Mouse (Mus musculus) kidney, embryonic 14.5 days (tissue): ENCODE measurements around the gene Fry. TPM values are rescaled to one million over a fixed set of nuclear protein-coding genes. Genes with fewer than 3 reads are reported as not detected.

Experiments
- ATAC-seq: fragments of 200-750 bp; cut with Nextera tagmentation; 2 replicates; pipeline ENCODE4 v1.8.0; 2017; ENCODE audit warnings: moderate number of reproducible peaks, mild to moderate bottlenecking, moderate TSS enrichment, moderate library complexity; ENCODE audit not compliant: low FRiP score, low TSS enrichment
- H3K27ac ChIP-seq: fragments of 300-500 bp; sonication (generic); 2 replicates; pipeline ENCODE4 v1.5.1; 2014; ENCODE audit warnings: low read depth, mild to moderate bottlenecking, low read length, moderate library complexity, mixed read lengths
- H3K27me3 ChIP-seq: fragments of 300-500 bp; sonication (generic); 2 replicates; pipeline ENCODE4 v1.6.1; 2014; ENCODE audit warnings: mild to moderate bottlenecking, low read length; ENCODE audit not compliant: control insufficient read depth, insufficient read depth
- H3K36me3 ChIP-seq: fragments of 300-500 bp; sonication (generic); 2 replicates; pipeline ENCODE4 v1.6.1; 2014; ENCODE audit warnings: low read length, mixed read lengths; ENCODE audit not compliant: control insufficient read depth, insufficient read depth
- H3K4me1 ChIP-seq: fragments of 300-500 bp; sonication (generic); 2 replicates; pipeline ENCODE4 v1.6.1; 2014; ENCODE audit warnings: low read length, mixed read lengths; ENCODE audit not compliant: control insufficient read depth, insufficient read depth
- H3K4me2 ChIP-seq: fragments of 300-500 bp; sonication (generic); replicated peaks from 2 replicates; pipeline ENCODE4 v1.6.1; 2014; ENCODE audit warnings: low read depth, mild to moderate bottlenecking, low read length
- H3K4me3 ChIP-seq: fragments of 300-500 bp; sonication (generic); 2 replicates; pipeline ENCODE4 v1.5.1; 2014; ENCODE audit warnings: mild to moderate bottlenecking, low read length
- H3K9ac ChIP-seq: fragments of 300-500 bp; sonication (generic); 2 replicates; pipeline ENCODE4 v1.6.1; 2014; ENCODE audit warnings: low read depth, mild to moderate bottlenecking, low read length, moderate library complexity
- H3K9me3 ChIP-seq: fragments of 300-500 bp; sonication (generic); 2 replicates; pipeline ENCODE4 v1.6.1; 2016; ENCODE audit warnings: low read length; ENCODE audit not compliant: control insufficient read depth
- WGBS: fragments of 180-500 bp; shearing (Covaris S2); extraction: QIAGEN DNeasy Blood & Tissue Kit; methylation state at CpG from one replicate; pipeline ENCODE4 v1.1.7; 2014; 5-methylcytosine and 5-hydroxymethylcytosine counted together
- polyA plus RNA-seq: library from polyadenylated mRNA; unstranded; fragments of >200 nt; fragmentation: Nextera tagmentation; extraction: Ambion mirVana; gene quantifications from 2 replicates; pipeline ENCODE4 v1.2.1, GENCODE M21; 2014

The Fry gene
- polyA plus RNA-seq, 1 experiment from 2014 or later, result 8.0 TPM

DNA sequence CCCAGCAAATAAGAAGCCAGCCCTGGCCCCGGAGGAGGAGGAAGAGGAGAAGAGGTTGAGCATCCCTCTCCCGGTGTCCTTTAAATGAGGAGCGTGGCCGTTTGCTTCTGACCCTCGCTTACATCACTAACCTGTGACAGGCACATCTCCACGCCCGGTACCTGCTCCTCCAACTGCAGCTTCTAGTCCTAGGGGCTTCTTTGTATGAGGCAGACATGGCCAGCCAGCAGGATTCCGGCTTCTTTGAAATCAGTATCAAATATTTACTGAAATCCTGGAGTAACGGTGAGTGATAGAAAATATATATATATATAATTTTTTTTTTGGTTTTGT, 141.6 kb downstream of the Fry start:
- no peaks in the 10 kb centered on the region; the same call in none of the 2 replicates for H3K4me1 ChIP-seq
- WGBS, result 36% methylated on average over 9 of the region's 9 CpGs
- H3K4me2 ChIP-seq, result peak overlapping the region; percentile 86
- no peak for ATAC-seq
- no peaks in the 10 kb centered on the region for H3K27me3 ChIP-seq
- no peaks in the 10 kb centered on the region for H3K9me3 ChIP-seq
- no peaks in the 10 kb centered on the region for H3K36me3 ChIP-seq
- no peak overlapping the region for H3K27ac ChIP-seq
- H3K4me3 ChIP-seq, result peak overlapping the region; percentile 46
- peak overlapping the region; percentile 59 for H3K9ac ChIP-seq

DNA sequence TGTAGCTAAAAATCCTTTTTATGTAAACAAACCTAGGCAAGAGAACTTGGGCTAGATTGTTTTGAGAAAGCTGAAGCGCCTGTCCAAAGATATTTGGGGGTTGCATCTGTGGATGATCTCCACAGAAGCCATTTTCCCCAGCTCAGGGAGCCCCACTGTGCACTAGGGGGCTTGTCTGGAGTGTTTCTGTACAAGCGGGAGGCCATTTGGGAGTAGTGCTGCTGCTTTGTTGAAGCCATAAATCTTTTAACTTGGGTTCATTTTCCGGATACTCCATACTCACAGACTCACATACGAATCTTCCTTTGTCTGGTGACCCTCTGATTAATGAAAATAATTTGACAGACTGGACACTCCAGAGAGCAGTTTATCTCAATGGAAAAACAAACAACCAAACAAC, 142.9 kb downstream of the Fry start:
- Histone ChIP-seq H3K9ac (no peak overlapping the region), H3K4me1 (no peaks in the 10 kb centered on the region; the same call in none of the 2 replicates), H3K27me3 (no peaks in the 10 kb centered on the region), H3K36me3 (no peaks in the 10 kb centered on the region), H3K4me3 (no peak overlapping the region), H3K9me3 (no peaks in the 10 kb centered on the region), H3K4me2 (no peak overlapping the region), H3K27ac (no peak overlapping the region)
- WGBS, result 25% methylated on average over 4 of the region's 4 CpGs
- no peak for ATAC-seq

DNA sequence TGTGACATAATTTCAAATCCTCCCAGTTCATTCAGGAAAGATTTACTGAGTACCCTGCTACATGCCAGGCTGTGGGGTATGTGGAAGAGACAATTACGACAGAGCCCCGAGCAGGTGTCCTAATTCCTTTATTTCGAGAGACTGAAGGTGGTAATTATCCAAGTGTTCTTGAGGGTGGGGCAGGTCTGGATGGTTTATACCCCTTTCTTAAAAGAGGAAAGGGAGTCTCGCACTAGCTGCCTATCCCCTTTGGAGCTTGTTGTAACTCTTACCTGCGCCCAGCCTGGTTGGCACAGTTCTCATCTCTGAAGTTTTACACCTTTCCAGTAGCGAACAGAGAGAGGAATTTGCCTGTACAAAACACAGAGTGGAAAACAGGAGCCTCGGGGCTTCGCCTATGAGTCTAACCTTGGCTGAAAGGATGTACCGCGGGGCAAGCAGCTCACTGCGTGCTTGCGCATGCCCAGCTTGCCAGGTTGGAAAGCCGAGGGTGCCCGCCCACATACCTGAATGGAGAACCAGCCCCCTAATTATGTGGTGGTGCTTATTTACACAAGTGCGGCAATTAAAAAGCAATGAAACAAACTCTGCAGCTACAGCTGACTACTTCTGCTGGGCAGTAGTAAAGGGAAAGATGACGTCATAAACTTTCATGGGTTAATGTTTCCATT, 143.7 kb downstream of the Fry start:
- H3K36me3 ChIP-seq, result no peaks in the 10 kb centered on the region
- H3K9ac ChIP-seq, result no peak overlapping the region
- ATAC-seq, result no peak
- H3K9me3 ChIP-seq, result no peaks in the 10 kb centered on the region
- H3K4me1 ChIP-seq, result no peaks in the 10 kb centered on the region; the same call in none of the 2 replicates
- no peak overlapping the region for H3K4me2 ChIP-seq
- no peak overlapping the region for H3K4me3 ChIP-seq
- WGBS, result 69% methylated on average over 16 of the region's 16 CpGs
- no peak overlapping the region for H3K27ac ChIP-seq
- H3K27me3 ChIP-seq, result no peaks in the 10 kb centered on the region

DNA sequence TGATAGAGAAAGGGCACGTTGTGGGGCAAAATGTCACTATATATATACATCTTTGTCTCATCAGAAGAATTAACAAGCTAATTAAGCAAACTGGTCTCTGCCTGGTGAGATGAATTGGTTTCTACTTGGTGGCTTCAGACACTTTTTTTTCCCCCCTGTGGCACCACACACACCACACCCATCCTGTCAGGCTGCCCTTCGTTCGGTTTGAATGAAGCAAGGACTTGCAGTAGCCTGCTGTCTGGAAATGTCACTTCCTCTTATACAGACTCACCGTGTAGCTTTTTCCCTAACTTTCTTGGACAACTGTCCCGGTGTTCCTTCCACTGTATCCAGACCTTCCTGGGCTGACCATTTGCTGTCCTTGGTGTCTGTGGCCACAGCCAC, 144.3 kb downstream of the Fry start:
- Histone ChIP-seq H3K4me3 (no peak overlapping the region), H3K36me3 (no peaks in the 10 kb centered on the region), H3K27ac (no peak overlapping the region), H3K27me3 (no peaks in the 10 kb centered on the region), H3K4me2 (no peak overlapping the region), H3K4me1 (no peaks in the 10 kb centered on the region; the same call in none of the 2 replicates), H3K9me3 (no peaks in the 10 kb centered on the region), H3K9ac (no peak overlapping the region)
- ATAC-seq, result no peak
- WGBS, result 58% methylated on average over 5 of the region's 5 CpGs

DNA sequence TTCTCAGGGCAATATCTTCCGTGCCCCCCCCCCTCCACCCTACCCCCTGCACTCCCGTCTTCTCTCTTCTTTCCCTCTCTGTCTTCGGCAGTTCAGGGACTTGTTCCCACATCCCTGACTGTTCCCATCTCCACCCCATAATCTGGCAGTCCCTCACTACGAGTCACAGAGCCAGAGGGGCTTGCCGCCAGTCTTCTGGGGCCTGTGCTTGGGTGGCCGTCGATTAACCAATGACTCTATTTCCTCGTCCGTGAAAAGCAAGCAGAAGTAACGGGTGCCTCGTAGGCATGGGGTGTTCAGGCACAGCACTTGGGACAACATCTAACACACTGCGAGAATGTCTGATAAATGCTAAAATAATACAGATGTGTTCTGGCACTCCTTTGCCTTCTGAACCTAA, 144.7 kb downstream of the Fry start:
- no peak overlapping the region for H3K27ac ChIP-seq
- no peaks in the 10 kb centered on the region for H3K9me3 ChIP-seq
- no peaks in the 10 kb centered on the region; the same call in none of the 2 replicates for H3K4me1 ChIP-seq
- no peak overlapping the region for H3K4me3 ChIP-seq
- 72% methylated on average over 12 of the region's 12 CpGs for WGBS
- H3K9ac ChIP-seq, result no peak overlapping the region
- no peaks in the 10 kb centered on the region for H3K27me3 ChIP-seq
- no peak overlapping the region for H3K4me2 ChIP-seq
- ATAC-seq, result no peak
- no peaks in the 10 kb centered on the region for H3K36me3 ChIP-seq

DNA sequence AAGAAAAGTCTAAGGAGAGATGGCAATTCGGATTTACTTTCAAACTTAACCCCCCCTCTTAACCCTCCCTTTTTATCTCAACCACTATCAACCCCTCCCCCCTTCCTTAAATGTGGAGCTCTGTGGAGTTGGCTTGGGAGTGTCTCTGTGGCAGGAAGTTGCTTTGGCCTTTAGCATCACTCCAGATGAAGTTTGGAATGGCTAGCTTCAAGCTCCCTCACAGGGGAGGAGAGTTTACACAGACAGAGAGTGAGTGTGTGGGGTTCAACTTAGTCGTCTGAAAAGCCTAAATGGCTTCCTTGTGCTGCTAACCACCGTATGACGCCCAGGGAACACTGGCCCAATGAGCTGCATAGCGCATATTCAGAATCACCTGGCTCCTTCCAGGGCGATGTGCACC, 145.2 kb downstream of the Fry start:
- H3K4me3 ChIP-seq, result no peak overlapping the region
- no peak overlapping the region for H3K27ac ChIP-seq
- no peaks in the 10 kb centered on the region for H3K9me3 ChIP-seq
- H3K9ac ChIP-seq, result no peak overlapping the region
- WGBS, result 52% methylated on average over 6 of the region's 6 CpGs
- H3K4me1 ChIP-seq, result no peaks in the 10 kb centered on the region; the same call in none of the 2 replicates
- no peaks in the 10 kb centered on the region for H3K36me3 ChIP-seq
- H3K4me2 ChIP-seq, result no peak overlapping the region
- no peaks in the 10 kb centered on the region for H3K27me3 ChIP-seq
- ATAC-seq, result no peak

DNA sequence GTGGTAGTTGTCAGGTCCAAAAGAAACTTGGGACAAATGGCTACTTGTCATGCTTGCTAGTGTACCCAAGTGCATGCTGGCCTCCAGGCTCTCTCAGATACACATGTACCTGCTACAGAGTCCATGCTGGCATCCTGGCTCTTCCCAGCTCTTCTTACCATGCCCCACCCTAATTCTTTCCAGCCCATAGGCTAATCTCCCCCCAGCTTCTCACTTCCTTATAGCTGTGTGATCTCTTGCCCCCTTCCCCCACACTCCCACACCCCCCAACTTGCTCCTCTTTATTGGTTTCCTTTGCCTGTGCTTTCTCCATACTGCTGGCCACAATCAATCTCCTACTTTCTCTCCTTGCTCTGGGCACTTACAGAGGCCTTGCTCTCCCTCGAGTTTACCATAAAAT, 146.6 kb downstream of the Fry start:
- ATAC-seq, result no peak
- no peak overlapping the region for H3K4me3 ChIP-seq
- no peaks in the 10 kb centered on the region for H3K27me3 ChIP-seq
- H3K36me3 ChIP-seq, result no peaks in the 10 kb centered on the region
- H3K4me1 ChIP-seq, result no peaks in the 10 kb centered on the region; the same call in none of the 2 replicates
- no peak overlapping the region for H3K27ac ChIP-seq
- 24% methylated on average over 1 of the region's 1 CpGs for WGBS
- H3K9me3 ChIP-seq, result no peaks in the 10 kb centered on the region
- H3K9ac ChIP-seq, result no peak overlapping the region
- H3K4me2 ChIP-seq, result no peak overlapping the region

DNA sequence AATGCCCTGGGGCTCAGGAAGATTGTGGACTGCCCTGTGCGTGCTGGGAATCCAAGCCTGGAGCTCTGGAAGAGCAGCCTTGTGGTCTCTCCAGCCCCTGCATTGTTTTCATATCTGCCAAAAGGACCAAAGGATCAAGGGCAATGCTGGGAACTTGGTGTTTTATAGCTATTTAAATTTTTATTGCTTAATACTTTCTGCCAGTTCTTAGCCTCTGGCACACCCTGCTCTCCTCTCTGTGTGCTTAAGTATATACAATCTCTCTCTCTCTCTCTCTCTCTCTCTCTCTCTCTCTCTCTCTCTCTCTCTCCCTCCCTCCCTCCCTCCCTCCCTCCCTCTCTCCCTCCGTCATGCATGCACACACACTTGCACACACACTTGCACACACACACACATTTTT, 147.5 kb downstream of the Fry start:
- H3K9ac ChIP-seq, result no peak overlapping the region
- H3K36me3 ChIP-seq, result no peaks in the 10 kb centered on the region
- ATAC-seq, result no peak
- no peak overlapping the region for H3K4me2 ChIP-seq
- no peaks in the 10 kb centered on the region for H3K27me3 ChIP-seq
- no peak overlapping the region for H3K27ac ChIP-seq
- 62% methylated on average over 2 of the region's 2 CpGs for WGBS
- H3K4me1 ChIP-seq, result no peaks in the 10 kb centered on the region; the same call in none of the 2 replicates
- H3K4me3 ChIP-seq, result no peak overlapping the region
- H3K9me3 ChIP-seq, result no peaks in the 10 kb centered on the region

DNA sequence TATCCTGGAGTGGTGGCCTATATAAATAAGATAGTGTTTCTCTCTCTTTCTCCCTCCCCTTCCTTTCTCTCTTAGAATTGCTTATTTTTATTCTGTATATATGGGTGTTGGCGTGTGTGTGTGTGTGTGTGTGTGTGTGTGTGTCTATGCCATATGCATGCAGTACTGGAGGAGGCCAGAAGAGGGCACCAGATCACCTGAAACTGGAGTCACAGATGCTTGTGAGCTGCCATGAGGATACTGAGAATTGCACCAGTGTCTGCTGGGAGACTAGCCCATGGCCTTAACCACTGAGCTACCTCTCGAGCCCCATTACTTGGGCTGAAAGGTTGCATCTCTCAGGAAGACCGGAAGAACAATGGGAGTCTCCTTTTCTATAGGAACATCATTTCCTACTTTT, 149.8 kb downstream of the Fry start:
- Histone ChIP-seq H3K4me3 (no peak overlapping the region), H3K9ac (no peak overlapping the region), H3K9me3 (no peaks in the 10 kb centered on the region), H3K27me3 (no peaks in the 10 kb centered on the region), H3K4me1 (no peaks in the 10 kb centered on the region; the same call in 1 of the 2 replicates), H3K27ac (no peak overlapping the region), H3K36me3 (no peaks in the 10 kb centered on the region), H3K4me2 (no peak overlapping the region)
- 92% methylated on average over 3 of the region's 3 CpGs for WGBS
- ATAC-seq, result no peak
